Mouse (Mus musculus): ENCODE results near the gene Gm6685. TPM values are rescaled to one million over a fixed set of nuclear protein-coding genes. Genes with fewer than 3 reads are reported as not detected.
"Not testable (repeated sequence)": the region's sequence is repeated elsewhere in the genome, so short reads cannot be mapped to it uniquely, and the experiment has no call there.

Gm6685 gene
- 0.39 TPM in 1 of 2 replicates, not detected in the other for polyA plus RNA-seq (2016; fragmentation: Nextera tagmentation; extraction: Ambion mirVana)

GRCm38 (mm10) chr11:28339224-28340150, at the start of gene Gm6685:
Gene Gm6685, minus strand, starts transcription at chr11:28339867.
- not testable (repeated sequence) for H3K36me3 ChIP-seq; H3K4me3 ChIP-seq; H3K27ac ChIP-seq; H3K9me3 ChIP-seq (replicated peaks); H3K9ac ChIP-seq; ATAC-seq (ENCODE audit: low FRiP score); H3K27me3 ChIP-seq; H3K4me1 ChIP-seq; H3K4me2 ChIP-seq (replicated peaks)
- 94% methylated on average over 45 of the region's 45 CpGs for WGBS

- Histone ChIP-seq H3K36me3 (no peaks in the 10 kb centered on the region), H3K4me3 (no peak overlapping the region), H3K9ac (no peak overlapping the region), H3K9me3 (replicated peaks) (no peaks in the 10 kb centered on the region), H3K27me3 (no peaks in the 10 kb centered on the region), H3K4me2 (replicated peaks) (no peak overlapping the region), H3K27ac (no peak overlapping the region), H3K4me1 (no peaks in the 10 kb centered on the region)
- ATAC-seq (ENCODE audit: low FRiP score), result no peak
Measured at GRCm38 (mm10) chr11:28375891-28376290, 36.2 kb upstream of the Gm6685 start.

GRCm38 (mm10) chr11:28374636-28375035, 35.0 kb upstream of the Gm6685 start:
- no peaks in the 10 kb centered on the region for H3K27me3 ChIP-seq
- no peak for ATAC-seq (ENCODE audit: low FRiP score)
- no peaks in the 10 kb centered on the region for H3K9me3 ChIP-seq (replicated peaks)
- H3K4me3 ChIP-seq, result no peak overlapping the region
- H3K9ac ChIP-seq, result no peak overlapping the region
- H3K4me2 ChIP-seq (replicated peaks), result no peak overlapping the region
- no peaks in the 10 kb centered on the region for H3K36me3 ChIP-seq
- H3K27ac ChIP-seq, result no peak overlapping the region
- no peaks in the 10 kb centered on the region for H3K4me1 ChIP-seq

GRCm38 (mm10) chr11:28371381-28371780, 31.7 kb upstream of the Gm6685 start:
- not testable (repeated sequence) for H3K4me3 ChIP-seq; H3K4me1 ChIP-seq; H3K36me3 ChIP-seq; H3K27me3 ChIP-seq; H3K4me2 ChIP-seq (replicated peaks); H3K9me3 ChIP-seq (replicated peaks); ATAC-seq (ENCODE audit: low FRiP score); H3K9ac ChIP-seq; H3K27ac ChIP-seq
- 72% methylated on average over 5 of the region's 5 CpGs for whole genome bisulfite sequencing

- H3K4me2 ChIP-seq (replicated peaks), result peak overlapping the region; percentile 52
- H3K27ac ChIP-seq, result peak overlapping the region; percentile 62; the same call in 1 of the 2 replicates
- H3K27me3 ChIP-seq, result 0 out of 2 replicates have a peak, but pooled peaks cover 4% of the 10 kb centered on the region
- no peaks in the 10 kb centered on the region for H3K36me3 ChIP-seq
- H3K9ac ChIP-seq, result no peak overlapping the region
- H3K4me1 ChIP-seq, result peaks cover 9% of the 10 kb centered on the region; the same call in 1 of the 2 replicates
- peak; percentile 51 for ATAC-seq (ENCODE audit: low FRiP score)
- 63% methylated on average over 2 of the region's 2 CpGs for WGBS
- no peaks in the 10 kb centered on the region for H3K9me3 ChIP-seq (replicated peaks)
- 0 out of 2 replicates have a peak overlapping the region, but pooled peaks have one; percentile 30 for H3K4me3 ChIP-seq
Measured at GRCm38 (mm10) chr11:28365929-28366244, 26.2 kb upstream of the Gm6685 start.

GRCm38 (mm10) chr11:28365209-28365928, 25.7 kb upstream of the Gm6685 start:
- ATAC-seq (ENCODE audit: low FRiP score), result peak; percentile 98
- WGBS, result 5% methylated on average over 26 of the region's 26 CpGs
- Histone ChIP-seq H3K27ac (peak overlapping the region; percentile 62), H3K4me2 (replicated peaks) (peak overlapping the region; percentile 52), H3K36me3 (no peaks in the 10 kb centered on the region), H3K9ac (peak overlapping the region; percentile 55), H3K4me1 (peaks cover 9% of the 10 kb centered on the region; the same call in 1 of the 2 replicates), H3K27me3 (0 out of 2 replicates have a peak, but pooled peaks cover 4% of the 10 kb centered on the region), H3K4me3 (peak overlapping the region; percentile 30), H3K9me3 (replicated peaks) (no peaks in the 10 kb centered on the region)

GRCm38 (mm10) chr11:28343465-28343864, 3.8 kb upstream of the Gm6685 start:
- ATAC-seq (ENCODE audit: low FRiP score), result no peak
- 88% methylated on average over 2 of the region's 2 CpGs for WGBS

GRCm38 (mm10) chr11:28341887-28342286, 2.2 kb upstream of the Gm6685 start:
- no peak overlapping the region for H3K27ac ChIP-seq
- no peak overlapping the region for H3K4me3 ChIP-seq
- no peak overlapping the region for H3K9ac ChIP-seq
- ATAC-seq (ENCODE audit: low FRiP score), result no peak
- H3K4me1 ChIP-seq, result no peaks in the 10 kb centered on the region
- 84% methylated on average over 5 of the region's 5 CpGs for WGBS
- H3K36me3 ChIP-seq, result no peaks in the 10 kb centered on the region
- no peak overlapping the region for H3K4me2 ChIP-seq (replicated peaks)
- H3K9me3 ChIP-seq (replicated peaks), result no peaks in the 10 kb centered on the region
- no peaks in the 10 kb centered on the region for H3K27me3 ChIP-seq

More at GRCm38 (mm10) chr11:28343465-28343864, 3.8 kb upstream of the Gm6685 start:
- H3K4me2 ChIP-seq (replicated peaks), result no peak overlapping the region
- no peak overlapping the region for H3K9ac ChIP-seq
- no peaks in the 10 kb centered on the region for H3K4me1 ChIP-seq
- no peaks in the 10 kb centered on the region for H3K9me3 ChIP-seq (replicated peaks)
- H3K27ac ChIP-seq, result no peak overlapping the region
- no peaks in the 10 kb centered on the region for H3K36me3 ChIP-seq
- no peak overlapping the region for H3K4me3 ChIP-seq
- no peaks in the 10 kb centered on the region for H3K27me3 ChIP-seq

- Histone ChIP-seq H3K27me3 (no peaks in the 10 kb centered on the region), H3K27ac (no peak overlapping the region), H3K4me1 (no peaks in the 10 kb centered on the region), H3K36me3 (no peaks in the 10 kb centered on the region), H3K4me2 (replicated peaks) (no peak overlapping the region), H3K4me3 (no peak overlapping the region), H3K9me3 (replicated peaks) (0 out of 2 replicates have a peak, but pooled peaks cover 4% of the 10 kb centered on the region), H3K9ac (no peak overlapping the region)
- 91% methylated on average over 1 of the region's 1 CpGs for WGBS
- no peak for ATAC-seq (ENCODE audit: low FRiP score)
Measured at GRCm38 (mm10) chr11:28327878-28328277, 11.8 kb downstream of the Gm6685 start.

GRCm38 (mm10) chr11:28313396-28313795, 26.3 kb downstream of the Gm6685 start:
- H3K4me2 ChIP-seq (replicated peaks), result no peak overlapping the region
- no peaks in the 10 kb centered on the region for H3K36me3 ChIP-seq
- no peak overlapping the region for H3K4me3 ChIP-seq
- 76% methylated on average over 1 of the region's 1 CpGs for WGBS
- no peaks in the 10 kb centered on the region for H3K9me3 ChIP-seq (replicated peaks)
- H3K9ac ChIP-seq, result no peak overlapping the region
- H3K4me1 ChIP-seq, result no peaks in the 10 kb centered on the region
- H3K27ac ChIP-seq, result no peak overlapping the region
- ATAC-seq (ENCODE audit: low FRiP score), result no peak
- no peaks in the 10 kb centered on the region for H3K27me3 ChIP-seq

GRCm38 (mm10) chr11:28307723-28308122, 31.9 kb downstream of the Gm6685 start:
- no peak for ATAC-seq (ENCODE audit: low FRiP score)
- no peaks in the 10 kb centered on the region for H3K36me3 ChIP-seq
- no peaks in the 10 kb centered on the region for H3K27me3 ChIP-seq
- H3K4me3 ChIP-seq, result no peak overlapping the region
- no peak overlapping the region for H3K9ac ChIP-seq
- H3K4me1 ChIP-seq, result no peaks in the 10 kb centered on the region
- 94% methylated on average over 1 of the region's 1 CpGs for WGBS
- no peaks in the 10 kb centered on the region for H3K9me3 ChIP-seq (replicated peaks)
- no peak overlapping the region for H3K27ac ChIP-seq
- H3K4me2 ChIP-seq (replicated peaks), result no peak overlapping the region

- Histone ChIP-seq H3K27ac (no peak overlapping the region), H3K9me3 (replicated peaks) (no peaks in the 10 kb centered on the region), H3K36me3 (no peaks in the 10 kb centered on the region), H3K9ac (no peak overlapping the region), H3K27me3 (no peaks in the 10 kb centered on the region), H3K4me3 (no peak overlapping the region), H3K4me2 (replicated peaks) (no peak overlapping the region), H3K4me1 (no peaks in the 10 kb centered on the region)
- ATAC-seq (ENCODE audit: low FRiP score), result no peak
- WGBS, result 93% methylated on average over 1 of the region's 1 CpGs
Measured at GRCm38 (mm10) chr11:28290440-28290839, 49.2 kb downstream of the Gm6685 start.
